Mouse (Mus musculus) adrenal gland, postnatal 4 days (tissue): Measurements from ENCODE around the gene Abce1. TPM values are rescaled to one million over a fixed set of nuclear protein-coding genes. Genes with fewer than 3 reads are reported as not detected.
A peak's percentile ranks its signal among the peaks of the same experiment; 100 is the strongest.

Experiments
- DNase-seq, 2 experiments: peaks; one replicate each; pipeline ENCODE4 v3.0.0; 2021 to 2022; ENCODE audit warnings: low spot score in 2 of 2, mixed read lengths in 2 of 2
- total RNA-seq, 2 experiments: library from RNA; stranded (reverse); gene quantifications; 2 replicates each; pipeline ENCODE4 v1.2.3; 2021

The Abce1 gene
- total RNA-seq, 2 experiments from 2014 or later, result 65.6 to 73.3 TPM

- DNase-seq, result no peak
These were observed 70.4 kb downstream of the Abce1 start for GRCm38 (mm10) chr8:79641119-79641518.

- peak; percentile 15 to 20 for DNase-seq
These were observed 71.7 kb downstream of the Abce1 start, which contains the start of gene Otud4 for GRCm38 (mm10) chr8:79639586-79640451. Gene Otud4, plus strand, starts transcription at chr8:79639618.

DNA sequence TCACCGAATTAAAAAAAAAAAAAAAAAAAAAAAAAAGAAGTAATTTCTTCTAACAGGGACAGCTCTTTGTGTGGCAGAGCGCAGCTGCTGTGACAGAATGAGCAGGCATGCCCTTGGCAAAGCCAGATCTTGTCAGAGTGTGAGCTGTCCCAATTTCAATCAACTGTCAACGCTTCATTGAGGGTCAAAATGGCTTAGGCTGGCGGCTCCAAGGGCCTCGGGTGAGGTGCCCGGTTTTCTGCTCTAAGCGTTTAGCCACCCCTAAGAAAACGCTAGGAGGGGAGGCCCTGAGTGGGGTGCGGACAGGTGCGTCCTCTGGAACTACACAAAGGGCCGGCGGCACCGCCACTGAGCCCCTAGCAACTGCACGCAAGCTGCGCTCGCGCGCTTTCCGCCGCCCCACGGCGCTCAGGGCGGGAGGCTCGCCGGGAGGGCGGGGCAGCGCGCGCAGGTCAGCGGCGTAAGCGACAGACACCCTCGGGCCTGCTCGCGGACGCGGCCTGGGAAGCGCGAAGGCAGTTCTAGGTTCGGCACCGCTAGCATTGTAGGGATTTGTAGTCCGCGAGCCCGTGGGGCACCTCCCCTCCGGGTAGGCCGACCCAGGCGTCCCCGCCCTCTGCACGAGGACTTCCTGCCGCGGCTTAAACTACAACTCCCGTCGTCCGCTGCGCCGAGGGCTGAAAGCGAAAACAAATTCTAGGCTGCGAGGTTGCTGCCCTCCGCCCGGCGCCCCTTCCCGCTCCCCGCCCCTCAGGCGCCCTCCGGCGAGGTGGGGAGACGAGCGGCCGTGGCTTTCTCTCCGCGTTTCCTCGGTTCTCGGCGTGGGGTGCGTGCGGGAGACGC is 72.6 kb downstream of the Abce1 start:
- peak; percentile 85 to 95 for DNase-seq

GRCm38 (mm10) chr8:79638001-79638706 is 73.4 kb downstream of the Abce1 start:
- DNase-seq, result no peak

DNA sequence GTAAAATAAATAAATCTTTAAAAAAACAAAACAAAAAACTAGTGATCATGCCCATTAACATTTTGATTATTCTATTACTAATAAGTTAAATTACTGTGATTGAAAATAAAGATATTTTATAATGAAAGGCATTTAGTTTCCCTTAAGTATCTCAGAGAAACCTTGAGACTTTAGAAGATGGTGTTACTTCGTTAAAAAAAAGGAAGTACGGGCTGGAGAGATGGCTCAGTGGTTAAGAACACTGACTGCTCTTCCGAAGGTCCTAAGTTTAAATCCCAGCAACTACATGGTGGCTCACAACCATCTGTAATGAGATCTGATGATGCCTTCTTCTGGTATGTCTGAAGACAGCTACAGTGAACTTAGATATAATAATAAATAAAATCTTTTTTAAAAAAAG is 74.3 kb downstream of the Abce1 start:
- no peak for DNase-seq

DNA sequence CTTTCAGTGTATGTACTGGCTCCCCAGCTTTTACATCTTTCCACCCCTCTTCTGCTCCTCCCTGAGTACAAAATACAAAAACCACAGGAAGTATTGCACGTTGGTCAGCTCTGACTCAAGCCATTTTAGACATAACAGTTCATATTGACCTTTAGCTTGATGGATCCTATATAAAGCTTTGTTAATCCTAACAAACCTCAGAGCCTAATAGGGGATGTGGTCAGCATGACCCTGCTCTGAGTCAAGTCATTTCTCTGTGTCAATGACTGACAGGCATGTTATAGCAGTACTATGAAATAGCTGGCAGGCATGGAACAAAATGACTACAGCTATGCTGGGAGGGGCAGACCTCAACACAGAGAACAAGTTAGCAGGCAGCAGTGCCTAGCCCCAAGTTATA is 75.4 kb downstream of the Abce1 start:
- DNase-seq, result no peak

- DNase-seq, result no peak
These were observed 76.0 kb downstream of the Abce1 start for GRCm38 (mm10) chr8:79635491-79635890.

Other genes with a start within 250 kb of the Abce1 start
- 10 to 100 TPM; 52.8 to 55.6 TPM for gene Otud4, start 72.1 kb downstream of the Abce1 start, total RNA-seq
- 10 to 100 TPM; 13.5 to 14.2 TPM for gene Anapc10, start 80 bp upstream of the Abce1 start, total RNA-seq